Mouse (Mus musculus) embryo, embryonic 10.5 days (tissue): ENCODE measurements at regions not wholly inside any gene's neighbourhood (a gene's known extent, or its start where the extent isn't known, plus 50 kb on each side); places are given as distances from the start of the nearest gene placed in this dataset.

Source experiments
- DNase-seq: peaks from one replicate; pipeline ENCODE4 v3.0.0-alpha.2; 2015; ENCODE audit warnings: low spot score

DNA sequence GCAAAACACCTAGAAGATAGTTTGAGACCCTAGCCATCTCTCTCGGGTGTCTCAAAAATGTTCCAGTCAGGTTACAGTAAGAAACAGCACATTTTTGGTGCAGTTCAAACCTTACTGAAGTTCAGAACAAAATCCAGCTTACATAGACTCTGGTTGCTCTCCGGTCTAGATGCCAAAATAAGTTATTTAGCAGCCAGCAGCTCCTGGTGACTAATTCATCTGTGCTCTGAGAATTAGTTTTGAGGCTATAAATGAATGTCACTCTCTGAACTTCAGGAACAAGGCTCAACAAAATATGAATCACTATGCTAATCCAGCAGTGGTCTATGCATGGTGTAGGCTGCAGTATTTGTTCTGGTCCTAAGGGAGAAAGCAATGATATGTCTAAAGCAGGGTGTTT is 238.6 kb downstream of the Rnf152 start:
- no peak for DNase-seq

DNA sequence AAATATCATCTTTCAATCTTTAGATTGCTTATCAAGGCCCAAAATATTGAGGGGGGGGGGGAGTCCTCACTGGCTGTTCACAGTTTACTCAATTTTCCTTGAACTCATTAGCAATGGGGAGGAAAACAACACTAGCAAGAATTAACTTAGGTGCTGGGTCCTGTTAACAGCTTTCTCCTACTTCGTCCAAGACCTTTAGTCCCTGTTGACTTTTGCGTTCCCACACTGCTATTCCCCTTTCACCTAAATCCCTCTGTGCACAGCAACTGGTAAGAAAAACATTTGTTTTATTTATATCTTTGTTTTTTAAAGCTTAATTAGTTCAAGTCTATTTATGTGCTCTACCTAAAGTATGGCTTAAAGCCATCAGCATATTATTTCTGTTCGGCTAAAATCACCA is 240.3 kb downstream of the Rnf152 start:
- DNase-seq, result no peak

DNA sequence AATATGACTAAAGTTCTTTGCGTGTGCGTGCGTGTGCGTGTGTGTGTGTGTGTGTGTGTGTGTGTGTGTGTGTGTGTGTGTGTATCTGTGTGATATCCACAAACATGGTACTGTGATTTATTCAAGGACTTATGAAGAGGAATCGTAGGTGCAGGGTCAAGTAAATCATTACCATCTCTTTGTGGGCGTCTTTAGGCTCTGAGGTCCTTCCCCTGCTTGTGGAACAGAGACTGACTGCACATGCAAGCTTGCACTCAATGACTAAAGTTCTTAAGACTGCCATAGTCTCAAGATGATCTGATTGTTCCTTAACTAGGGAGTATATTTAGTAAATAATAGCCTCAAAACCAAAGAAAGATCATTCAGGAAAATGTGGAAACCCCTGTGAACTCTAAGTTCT is 241.1 kb downstream of the Rnf152 start:
- DNase-seq, result no peak

DNA sequence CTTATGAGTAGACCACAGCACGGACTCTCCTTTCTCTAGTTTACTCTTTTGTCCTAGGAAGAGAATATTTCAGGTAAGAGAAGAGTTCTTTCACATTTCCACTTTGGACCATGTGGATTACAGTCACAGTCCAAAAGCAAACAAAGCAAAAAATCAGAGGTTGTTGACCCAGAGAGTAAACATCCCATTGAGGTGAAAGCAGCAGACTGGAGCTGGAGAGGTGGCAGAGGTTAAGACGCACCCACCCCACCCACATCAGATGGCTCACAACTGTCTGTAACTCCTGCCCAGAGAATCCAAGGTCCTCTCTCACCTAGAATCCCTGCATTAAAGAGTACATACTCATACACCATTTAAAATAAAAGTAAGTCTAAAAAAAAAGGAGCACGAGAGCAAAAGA is 241.7 kb downstream of the Rnf152 start:
- no peak for DNase-seq

DNA sequence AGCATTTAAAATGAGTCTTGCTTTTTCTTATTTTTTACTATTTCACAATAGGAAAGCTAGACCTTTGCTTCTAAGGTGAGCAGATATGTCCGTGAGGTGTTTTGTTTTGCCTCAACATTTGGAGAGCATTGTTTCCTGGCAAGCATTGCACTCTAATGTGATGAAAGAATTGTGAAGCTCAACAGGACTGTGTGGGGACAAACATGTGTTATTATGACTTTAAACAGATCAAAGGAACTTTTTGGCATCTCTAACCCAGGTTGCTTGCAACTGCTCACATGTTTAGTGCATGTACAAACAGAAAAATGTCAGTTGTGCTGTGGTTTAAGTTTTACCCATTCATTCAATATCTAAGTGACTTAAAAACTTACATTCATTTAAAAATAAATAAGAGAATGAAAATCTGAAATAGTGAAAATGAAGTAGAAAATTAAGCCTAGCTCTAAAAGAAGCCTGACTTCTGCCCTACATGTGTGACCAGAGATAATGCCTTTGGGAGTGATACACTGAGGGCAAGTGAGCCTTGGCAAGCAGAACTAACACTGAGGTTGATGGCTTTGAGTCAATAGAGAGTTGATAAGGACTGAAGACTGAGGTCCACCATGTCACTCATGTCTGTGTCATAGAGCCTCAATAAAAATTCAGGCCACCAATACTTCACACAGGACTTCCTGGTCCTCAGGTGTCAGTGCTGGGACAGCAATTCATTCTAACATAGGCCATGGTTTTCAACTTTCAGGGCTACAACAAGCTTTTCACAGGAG is 243.6 kb downstream of the Rnf152 start:
- no peak for DNase-seq

DNA sequence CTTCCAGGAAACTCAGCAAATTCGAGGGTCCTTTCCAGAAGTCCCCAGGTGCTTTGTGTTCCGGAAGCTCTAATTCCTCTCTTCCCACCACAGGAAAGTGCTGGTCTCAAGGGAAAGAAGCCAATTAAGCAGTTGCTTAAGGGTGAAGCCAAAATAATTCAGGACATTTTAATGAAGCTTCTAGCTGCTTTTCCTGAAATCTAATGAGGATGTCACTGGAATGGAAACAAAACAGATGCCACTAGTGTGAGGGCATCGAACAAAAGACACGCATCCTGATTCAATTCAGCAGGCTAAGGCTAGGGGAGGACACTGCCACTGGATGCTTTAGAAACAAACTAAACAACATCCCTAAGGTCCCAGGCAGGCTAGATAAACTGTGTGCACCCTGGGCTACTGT is 245.3 kb downstream of the Rnf152 start:
- DNase-seq, result no peak

DNA sequence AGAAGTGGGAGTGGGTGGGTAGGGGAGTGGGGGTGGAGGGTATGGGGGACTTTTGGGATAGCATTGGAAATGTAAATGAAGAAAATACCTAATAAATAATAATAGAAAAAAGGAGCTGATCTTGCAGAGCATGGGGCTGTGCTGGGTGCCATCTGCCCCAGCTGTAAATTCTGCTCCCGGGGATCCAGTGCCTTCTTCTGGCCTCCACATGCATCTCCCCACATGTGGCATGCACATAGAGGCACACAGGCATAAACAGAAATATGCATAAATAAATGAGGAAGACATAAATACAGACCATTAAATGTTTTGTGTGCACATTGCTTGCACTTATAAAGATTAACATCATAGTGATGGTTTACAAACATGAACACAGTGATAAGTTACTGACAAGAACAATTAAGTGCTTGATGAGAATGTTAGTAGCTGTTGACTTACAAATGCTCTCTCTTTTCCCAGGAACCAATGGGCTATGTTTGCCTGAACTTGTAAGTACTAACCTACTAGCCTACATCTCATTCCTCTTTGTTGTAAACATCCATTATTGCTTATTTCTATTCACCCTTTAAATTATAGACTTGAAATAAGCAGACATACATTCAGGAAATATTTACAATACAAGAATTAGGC is 245.8 kb downstream of the Rnf152 start:
- no peak for DNase-seq

DNA sequence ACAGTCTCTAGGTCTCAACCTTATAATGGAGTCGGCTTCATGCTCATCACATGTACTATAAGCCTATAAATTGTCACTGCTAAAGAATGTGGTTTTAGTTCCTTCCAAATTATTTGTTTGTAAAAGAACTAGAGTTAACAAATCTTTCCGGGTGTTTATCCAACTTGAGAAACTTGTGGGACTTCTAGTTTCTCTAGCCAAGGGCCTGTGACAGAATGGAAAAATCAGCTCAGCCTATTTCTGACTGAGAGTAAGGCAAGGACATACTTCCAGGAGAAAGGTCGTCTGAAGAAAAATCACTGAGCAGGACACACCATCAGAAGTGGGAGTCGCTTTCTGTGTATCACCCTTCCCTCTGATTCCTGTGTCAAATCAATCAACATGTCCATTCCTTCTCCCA is 248.7 kb downstream of the Rnf152 start:
- no peak for DNase-seq

DNA sequence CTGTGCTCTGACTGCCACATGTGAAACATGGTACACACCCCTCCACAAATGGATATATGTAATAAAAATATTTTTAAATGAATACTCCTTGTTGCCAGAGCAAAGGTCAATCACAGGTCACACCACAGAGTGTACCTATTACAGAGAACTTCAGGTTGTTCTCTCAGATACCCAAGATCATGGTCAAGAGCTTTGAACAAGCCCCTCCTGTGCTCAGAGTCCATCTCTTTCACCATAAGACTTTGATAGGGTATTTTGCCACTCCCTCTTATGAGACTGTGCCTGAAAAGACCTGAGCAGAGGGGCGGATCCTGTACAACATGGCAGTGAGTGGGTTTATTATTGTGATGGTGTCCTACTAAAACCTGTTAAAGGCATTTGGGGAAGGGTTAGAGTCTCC is 249.3 kb downstream of the Rnf152 start:
- no peak for DNase-seq

DNA sequence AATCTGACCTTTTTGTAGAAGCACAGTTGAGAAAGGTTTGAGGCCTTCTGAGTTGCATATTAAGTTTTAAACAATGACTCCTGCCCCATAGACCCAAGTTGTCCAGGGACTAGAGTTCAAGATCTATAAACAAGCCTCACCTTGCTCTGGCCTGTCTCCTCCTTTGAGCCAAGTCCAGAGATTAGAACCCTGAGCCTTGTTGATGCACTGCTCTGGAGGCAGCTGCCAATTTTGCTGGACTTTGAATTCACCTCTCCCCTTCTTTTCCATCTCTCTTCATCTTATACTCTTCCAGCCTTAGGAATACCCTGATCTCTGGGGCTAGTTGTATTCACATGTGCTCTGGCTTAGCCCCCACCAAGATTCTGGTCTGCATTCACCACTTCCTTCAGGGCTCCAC is 251.3 kb downstream of the Rnf152 start:
- DNase-seq, result no peak

DNA sequence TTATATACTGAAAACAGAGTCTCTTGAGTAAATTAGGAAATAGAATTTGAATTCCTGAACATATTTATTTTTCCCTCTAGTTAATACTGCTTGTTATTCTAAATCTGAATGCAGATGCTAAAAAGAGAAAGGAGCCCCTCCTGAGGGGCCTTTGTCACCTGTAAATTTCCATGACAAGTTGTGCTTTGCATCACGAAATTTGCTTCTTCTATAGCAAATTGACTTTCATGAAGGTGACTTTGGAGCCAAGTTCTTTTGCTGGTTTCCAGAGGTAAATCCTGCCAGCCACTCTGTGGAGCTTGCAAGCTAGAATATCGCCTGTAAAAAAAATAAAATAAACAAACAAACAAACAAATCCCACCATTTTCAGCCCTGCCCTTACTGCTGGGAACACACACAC is 261.4 kb downstream of the Rnf152 start:
- DNase-seq, result no peak

DNA sequence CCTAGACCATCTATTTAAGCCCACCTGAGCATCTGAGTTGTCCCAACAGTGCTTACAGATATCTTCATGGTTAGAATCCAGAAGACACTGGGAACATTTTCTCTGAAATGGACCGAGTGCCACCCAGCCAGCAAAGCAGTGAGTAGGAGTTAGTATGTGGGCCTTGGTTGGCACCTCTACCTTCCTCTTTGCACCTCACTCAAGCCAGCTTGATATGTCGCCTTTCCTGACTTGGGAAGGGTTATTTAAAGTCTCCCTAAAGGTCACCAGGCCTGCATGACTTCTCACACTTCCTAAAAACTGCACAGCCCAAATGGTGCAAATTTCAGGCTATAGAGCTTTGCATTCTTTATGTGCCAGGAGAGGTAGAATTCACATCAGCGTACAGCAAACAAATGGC is 262.0 kb downstream of the Rnf152 start:
- DNase-seq, result no peak

DNA sequence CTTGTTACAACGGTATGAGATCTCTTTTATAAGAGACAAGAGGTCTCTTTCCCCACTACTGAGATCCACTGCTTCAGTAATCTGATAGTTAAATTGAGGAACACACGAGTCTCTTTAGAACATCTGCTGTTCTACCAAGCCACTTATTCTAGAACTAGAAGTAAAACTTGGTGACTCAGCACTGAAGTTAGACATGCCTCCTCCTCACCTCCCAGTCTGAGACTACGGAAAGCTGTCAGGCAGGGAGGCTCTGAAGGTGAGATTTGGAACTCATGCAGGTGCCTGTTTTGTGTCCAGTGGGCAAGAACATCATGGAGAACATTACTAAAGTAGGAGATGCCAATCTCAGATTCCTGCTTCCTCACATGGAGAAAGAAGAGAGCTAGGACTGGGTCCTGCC is 262.6 kb downstream of the Rnf152 start:
- no peak for DNase-seq

DNA sequence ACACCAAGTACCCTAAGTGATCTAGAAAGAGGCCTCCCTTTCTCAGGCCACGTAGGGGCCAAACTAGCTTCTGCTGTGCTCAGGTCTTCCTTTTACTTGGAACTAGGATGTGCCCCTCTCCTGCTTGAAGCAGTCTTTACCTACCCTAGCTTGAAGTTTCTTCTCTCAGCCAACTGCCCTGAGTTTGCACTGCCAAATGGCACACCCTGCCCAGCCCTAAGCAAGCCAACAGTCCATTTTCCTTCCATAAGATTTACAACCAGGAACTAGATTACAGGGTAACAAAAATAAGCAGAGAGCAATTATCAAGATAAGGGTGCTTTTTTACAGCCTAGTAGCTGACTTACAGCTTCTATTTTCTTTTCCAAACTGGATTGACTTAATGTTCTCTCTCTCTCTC is 263.5 kb downstream of the Rnf152 start:
- no peak for DNase-seq

DNA sequence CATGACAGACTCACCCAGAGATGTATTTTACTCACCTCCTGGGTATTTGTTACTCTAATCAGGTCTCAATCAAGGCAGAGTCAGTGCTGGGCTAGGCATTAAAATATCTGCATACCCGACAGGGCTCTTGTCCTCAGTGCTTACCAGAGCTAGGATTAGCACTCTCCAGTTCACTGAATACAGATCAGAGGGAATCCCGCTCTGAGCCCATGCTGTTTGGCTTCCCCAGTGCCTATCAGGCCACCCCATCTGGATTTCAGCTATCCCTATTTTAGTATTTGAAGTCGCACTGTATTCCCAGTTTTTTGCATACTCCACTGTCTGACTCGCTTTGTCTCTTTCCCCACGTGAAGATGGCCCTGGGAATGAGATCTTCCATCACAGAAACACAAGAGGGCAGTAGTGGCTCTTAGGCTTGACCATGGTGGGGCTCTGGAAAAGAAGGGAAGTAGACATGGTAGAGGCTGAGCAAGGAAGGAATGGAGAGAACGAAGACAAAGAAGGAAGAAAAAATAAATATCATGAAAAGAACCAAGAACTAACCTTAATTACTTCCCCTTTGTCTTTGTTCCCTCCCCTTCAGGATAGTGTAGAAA is 264.1 kb downstream of the Rnf152 start:
- peak; percentile 79 for DNase-seq

DNA sequence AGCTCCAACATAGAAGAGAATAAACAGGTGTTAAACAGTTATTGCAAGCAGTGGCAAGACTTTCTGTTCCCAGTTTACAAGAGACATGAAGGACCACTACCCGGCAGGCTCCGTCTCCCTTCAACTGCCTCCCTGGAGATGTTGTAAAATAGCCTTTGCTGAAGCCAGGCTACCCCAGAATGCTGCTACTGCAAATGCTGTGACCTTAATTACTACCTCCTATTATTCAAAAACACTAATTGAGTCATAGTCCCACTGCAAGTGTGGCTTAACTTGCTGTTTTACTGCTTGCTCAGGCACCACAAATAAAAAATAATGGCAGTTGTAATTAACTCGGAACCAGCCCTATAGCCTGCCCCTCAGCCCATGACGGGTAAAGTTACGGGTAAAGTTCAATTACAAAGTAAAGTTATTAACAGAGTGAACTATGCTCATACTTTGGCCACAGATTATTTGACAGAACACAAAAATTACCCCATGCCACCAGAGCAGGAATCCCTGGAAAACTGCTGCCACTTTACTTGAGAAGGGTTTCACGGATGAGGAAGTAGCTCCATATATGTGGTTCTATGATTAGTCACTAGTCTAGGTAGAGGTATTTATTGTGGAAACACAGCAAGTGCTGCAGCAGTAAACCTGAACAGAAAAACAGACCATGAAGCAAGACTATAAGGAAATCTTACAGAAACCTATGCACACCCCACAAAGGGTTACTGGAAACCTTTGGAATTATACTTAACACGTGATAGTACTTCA is 267.6 kb downstream of the Rnf152 start:
- DNase-seq, result no peak

DNA sequence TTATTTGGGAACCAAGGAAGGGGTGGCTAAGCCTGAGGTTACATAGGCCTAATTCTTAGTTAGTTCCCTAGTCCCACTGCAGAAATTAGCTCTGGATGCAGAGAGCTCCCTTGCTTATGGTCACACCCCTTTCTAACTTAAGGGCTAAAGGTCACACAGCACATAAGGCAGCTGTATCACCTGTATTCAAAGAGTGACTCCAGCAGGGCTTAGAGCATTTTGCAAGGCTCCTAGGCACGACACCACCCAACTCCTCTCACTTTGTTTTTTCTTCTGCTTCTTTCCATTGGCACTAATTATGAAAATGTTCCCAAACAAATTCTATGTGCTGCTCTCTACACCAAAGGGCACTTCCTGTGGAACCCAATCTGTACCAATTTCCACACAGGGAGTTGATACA is 268.9 kb downstream of the Rnf152 start:
- no peak for DNase-seq

DNA sequence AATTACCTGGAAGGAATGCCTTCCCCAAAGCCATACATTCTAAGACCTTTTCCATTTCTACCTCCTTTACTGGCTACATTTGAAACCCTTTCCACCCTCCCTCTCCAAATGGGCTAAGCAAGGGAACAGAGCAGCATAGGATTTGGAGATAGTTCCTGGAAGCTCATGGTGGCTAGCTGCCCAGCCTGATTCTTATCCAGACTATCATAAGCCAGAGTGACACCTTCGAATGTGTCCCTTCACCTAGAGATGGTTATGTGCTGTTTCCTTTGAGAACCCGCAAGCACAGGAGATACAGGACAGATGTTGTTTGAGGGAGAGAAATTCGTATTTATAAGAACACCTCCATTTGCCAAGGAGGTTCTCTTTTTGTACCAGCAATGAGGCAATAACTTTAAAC is 272.0 kb downstream of the Rnf152 start:
- no peak for DNase-seq

DNA sequence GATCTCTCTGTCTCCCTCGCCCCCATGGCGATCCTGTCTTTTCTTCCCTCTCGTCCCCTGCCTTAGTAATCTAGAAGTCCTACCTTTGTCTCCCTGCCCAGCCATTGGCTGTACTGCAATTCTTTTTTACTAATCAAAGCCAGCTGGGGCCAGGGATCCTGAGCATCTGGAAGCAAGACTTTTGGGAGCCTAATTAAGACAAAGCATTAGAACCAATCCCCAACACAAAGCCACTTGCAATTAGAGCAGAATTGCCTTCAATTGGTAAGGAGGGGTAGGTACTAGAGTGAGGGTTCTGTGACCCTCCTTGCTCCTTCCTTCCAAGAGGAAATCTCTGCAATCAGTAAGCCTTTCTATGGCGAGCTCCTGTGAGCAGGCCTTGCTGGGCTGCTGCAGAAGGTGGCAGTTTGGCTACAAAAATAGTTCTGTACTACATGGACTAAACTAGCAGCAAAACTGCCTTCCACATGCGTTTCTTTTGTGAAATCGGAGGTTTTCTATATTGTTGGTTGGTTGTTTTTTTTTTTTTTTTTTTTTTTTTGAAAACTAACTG is 272.9 kb downstream of the Rnf152 start:
- peak; percentile 9 for DNase-seq

DNA sequence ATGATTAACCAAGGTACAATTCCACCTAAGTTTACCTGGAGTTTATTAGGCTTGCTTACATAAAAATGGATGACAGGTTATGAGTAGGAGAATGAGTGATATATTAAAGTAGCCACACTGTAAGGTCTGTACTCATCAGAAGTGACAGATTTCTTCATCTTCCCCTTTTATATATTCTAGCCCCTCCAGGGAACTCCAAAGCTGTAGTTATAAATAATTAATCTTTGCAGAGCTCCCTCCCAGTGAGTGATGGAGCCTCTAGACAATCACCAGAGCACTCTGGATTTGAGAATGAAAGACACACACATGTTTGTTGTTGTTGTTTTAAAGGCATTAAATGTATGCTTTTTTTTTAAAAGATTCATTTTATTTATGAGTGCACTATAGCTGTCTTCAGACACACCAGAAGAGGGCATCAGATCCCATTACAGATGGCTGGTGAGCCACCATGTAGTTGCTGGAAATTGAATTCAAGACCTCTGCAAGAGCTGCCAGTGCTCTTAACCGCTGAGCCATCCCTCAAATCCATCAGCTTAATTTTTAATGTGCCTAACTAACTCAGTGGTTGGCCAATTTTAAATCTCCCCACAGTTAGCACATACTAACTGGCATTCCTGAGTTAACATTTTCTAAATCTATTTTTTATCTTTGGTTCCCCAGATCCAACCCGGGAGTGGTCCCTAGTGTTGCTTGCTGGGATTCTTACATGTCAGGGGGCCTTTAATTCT is 273.5 kb downstream of the Rnf152 start:
- DNase-seq, result no peak

DNA sequence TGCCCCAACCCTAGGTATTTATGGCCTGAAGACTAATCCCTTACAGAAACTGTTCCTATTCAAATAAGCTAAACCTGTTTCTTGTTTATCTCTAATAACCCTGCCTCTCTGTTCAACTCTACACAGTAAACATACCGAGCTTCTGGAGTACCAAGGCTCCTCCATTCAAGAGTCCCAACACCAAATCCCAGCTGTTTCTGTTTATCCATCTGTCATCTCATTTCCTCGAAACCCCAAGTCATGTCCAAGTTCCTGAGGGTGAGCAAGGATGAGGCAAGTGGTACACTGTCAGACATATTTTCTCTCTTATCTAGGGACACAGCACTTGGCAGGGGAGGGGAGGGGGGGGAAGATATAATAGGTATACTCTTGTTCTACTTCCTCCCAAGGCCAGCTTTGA is 274.6 kb downstream of the Rnf152 start:
- DNase-seq, result peak; percentile 17

DNA sequence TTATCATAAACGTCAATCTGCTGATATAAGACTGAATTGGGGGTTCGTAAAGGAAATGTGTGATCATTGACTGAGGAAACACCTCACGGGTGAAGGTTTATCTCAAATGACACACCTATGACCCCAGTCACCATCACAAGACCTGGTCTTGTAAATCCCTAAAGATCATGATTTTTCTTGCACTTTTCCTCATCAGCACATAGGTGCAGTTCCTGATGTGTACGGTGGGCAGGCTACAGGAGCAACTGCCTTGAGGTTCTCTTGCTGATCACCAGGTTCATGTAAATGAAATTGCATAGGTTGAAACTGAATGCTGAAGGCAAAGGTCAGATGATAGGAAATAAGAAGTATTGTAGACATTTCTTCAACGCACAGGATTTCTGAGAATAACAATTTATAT is 277.1 kb downstream of the Rnf152 start:
- DNase-seq, result no peak
